Mouse (Mus musculus) layer of hippocampus, postnatal 14 days (tissue): Measurements from ENCODE around the gene Lypd6b. TPM values are rescaled to one million over a fixed set of nuclear protein-coding genes. Genes with fewer than 3 reads are reported as not detected.
A peak's percentile ranks its signal among the peaks of the same experiment; 100 is the strongest.

Source experiments
- DNase-seq, 2 experiments: peaks; one replicate each; pipeline ENCODE4 v3.0.0; 2021 to 2022; ENCODE audit warnings: low spot score in 2 of 2, mixed read lengths in 1 of 2
- total RNA-seq, 2 experiments: library from RNA; stranded (reverse); gene quantifications; 2 replicates each; pipeline ENCODE4 v1.2.3; 2021

The Lypd6b gene
- total RNA-seq, 2 experiments from 2014 or later, result 5.3 to 5.8 TPM

DNA sequence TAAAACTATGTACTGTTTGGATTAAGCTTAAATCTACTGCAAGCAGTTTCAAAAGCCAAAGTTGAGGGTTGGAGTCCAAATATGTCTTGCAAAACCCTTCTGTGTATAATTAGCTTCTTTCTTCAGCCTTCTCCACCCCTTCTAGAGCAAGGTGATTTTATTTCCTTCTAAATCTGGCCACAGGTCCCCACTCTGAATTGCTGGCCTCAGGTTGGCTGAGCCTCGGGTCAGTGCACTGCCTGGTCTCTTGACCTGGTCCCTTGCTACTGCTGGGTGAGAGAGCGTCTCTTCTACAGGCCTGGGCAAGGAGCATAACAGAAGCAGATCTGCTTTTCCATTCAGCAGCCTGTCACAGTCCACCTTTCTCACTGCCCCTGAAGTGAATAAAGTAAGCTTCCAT is 18.6 kb upstream of the Lypd6b start:
- no peak for DNase-seq

GRCm38 (mm10) chr2:49770440-49770839 is 17.0 kb upstream of the Lypd6b start:
- DNase-seq, result no peak

DNA sequence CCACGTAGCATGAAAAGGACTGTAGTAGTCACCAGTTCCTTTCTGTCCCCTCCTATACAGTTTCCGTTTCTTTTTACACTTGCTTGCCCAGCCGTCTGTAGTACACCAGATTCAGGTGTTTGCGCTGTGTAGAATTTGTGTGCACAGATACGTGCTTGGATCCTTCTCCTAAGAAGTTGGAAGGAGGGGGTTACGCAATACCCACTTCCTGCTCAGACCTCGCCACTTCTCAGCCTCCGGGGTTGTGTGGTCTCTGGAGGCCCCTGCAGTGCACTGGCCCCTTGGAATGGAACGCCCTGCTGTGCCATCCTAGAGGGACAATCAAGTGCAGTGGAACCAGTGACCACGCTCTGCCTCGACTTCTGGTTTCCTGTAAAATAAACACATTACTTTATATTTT is 16.3 kb upstream of the Lypd6b start:
- DNase-seq, result no peak

GRCm38 (mm10) chr2:49773194-49773931 is 14.1 kb upstream of the Lypd6b start:
- DNase-seq, result no peak

GRCm38 (mm10) chr2:49774180-49774579 is 13.3 kb upstream of the Lypd6b start:
- no peak for DNase-seq

DNA sequence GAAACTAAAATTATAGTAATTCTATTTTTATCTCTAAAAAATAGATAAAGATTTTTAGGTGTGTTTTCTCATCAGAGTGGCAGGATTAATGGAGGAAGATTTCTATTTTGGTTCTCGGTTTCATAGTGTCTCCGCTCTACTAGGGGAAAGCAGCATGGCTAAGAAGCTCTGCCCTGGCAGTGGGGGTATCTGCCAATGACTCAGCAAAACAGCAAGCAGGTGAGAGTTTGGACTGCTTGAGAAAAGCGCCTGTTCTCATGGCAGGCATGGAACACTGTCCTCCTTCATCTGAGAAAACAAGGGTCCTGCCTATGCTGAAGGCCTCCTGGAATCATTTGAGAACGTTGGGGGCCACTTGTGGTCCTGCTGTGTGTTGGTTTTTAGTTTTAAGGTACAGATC is 12.3 kb upstream of the Lypd6b start:
- DNase-seq, result no peak

DNA sequence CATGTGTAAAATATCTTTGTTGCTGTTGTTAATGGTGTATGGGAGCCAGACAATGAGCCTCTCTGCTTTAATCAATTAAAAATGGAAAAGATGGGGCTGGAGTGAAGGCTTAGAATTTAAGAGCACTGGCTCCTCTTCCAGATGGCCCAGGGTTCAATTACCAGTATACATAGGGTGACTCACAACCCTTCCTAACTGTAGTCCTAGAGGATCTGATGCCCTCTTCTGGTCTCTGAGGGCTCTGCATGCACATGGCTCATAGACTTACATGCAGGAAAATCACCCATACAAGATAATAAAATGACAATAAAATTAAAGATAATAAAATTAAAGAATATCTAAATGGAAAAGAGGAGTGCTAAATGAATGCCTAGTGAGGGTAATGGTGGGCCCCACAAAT is 11.8 kb upstream of the Lypd6b start:
- DNase-seq, result no peak

DNA sequence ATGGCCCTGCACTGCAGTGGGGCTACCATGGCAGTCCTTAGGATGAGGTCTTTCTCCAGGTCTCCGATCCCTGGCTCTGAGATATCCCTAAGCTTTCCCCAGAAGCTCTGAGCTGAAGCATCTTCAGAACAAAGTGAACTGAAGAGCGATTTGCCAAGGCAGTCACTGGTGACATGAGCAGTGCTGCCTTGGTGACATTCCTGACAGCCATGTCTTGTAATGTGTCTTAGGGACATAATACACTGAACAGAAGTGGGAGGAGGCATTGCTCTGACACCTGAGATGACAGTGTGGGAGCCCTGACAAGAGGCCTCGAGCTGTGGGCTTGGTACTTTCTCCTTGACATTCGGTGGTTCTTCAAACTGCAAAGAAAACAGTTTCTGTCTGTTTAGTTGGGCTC is 11.1 kb upstream of the Lypd6b start:
- no peak for DNase-seq

DNA sequence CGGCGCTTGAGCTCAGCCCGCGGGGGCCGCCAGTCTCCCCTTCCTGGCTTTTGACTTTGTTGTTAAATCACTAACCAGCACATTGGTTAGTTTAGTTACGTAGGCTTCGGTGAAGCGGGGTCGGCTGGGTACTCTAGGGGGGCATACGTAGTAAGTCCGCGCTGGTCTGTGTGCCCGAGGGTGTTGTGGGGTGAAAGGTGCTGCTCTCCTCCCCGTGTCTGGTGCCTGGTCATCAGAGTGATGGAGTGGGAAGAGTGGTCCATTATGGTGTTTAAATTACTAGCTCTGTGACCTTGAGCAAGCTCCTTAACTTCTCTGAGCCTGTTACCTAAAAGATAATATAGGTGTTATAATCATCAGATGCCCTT is 547 bp downstream of the Lypd6b start:
- DNase-seq, result no peak

- no peak for DNase-seq
Measured at GRCm38 (mm10) chr2:49788643-49789042, 1.2 kb downstream of the Lypd6b start.

DNA sequence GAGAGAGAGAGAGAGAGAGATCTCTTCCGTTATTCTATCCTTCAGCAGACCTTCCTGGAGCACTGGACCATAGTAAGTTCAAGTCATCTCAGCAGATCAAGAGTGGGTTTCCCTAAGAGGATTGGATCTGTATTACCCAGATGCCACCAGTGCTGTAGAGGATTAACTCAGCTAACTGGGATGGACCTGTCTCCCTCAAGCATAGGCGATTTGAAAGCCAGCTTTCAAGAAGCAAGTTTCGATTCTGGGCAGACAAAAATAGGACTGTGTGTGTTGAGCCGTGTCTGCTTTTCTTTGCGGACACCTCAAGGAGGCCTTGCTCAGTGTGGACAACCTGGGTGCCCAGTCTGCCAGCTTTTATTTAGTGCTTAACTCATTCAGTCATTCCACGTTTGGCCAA is 1.6 kb downstream of the Lypd6b start:
- no peak for DNase-seq

DNA sequence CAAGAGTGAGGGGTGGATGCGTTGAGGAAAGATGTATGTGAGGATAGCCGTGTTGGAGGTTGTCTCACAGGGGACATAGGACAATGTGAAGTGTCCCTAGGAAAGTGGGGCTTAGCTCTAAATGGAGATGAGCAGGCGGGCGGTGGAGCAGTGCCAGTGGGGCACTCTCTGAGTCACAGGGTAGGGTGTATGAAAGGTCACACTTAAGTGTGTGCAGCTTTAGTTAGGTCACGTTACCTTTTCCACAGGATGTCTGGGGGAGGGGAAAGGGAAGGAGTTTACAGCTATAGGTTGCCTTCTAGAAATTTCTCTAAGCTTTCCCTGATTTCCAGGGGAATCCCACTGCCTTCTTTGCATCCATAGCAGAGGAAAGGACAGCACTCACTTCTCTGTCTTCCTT is 2.0 kb downstream of the Lypd6b start:
- DNase-seq, result no peak

GRCm38 (mm10) chr2:49797444-49798143 is 10.1 kb downstream of the Lypd6b start:
- no peak for DNase-seq

- DNase-seq, result no peak
Measured at GRCm38 (mm10) chr2:49804448-49804847, 17.0 kb downstream of the Lypd6b start.

- peak; percentile 32 to 59 for DNase-seq
Measured at GRCm38 (mm10) chr2:49805736-49806371, 18.4 kb downstream of the Lypd6b start.

DNA sequence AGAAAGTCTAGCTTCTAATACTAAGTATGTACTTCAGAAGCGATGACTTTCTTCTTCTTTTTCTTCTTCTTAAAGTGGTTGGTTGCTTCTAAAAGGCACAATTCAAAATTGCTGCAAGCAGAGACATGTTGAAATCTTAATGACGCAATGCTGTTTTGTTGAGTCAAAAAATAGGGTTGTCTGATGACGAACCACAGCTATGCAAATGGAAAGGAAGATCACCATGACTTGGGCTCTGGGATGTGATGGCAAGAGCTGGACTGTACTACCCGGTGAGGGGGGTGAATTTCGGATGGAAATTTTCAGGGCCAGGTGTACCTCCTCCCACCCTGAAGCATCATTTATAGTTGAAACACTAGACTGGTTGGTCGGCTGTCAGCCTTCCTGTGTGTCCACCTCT is 22.0 kb downstream of the Lypd6b start:
- DNase-seq, result no peak

GRCm38 (mm10) chr2:49811420-49811819 is 23.9 kb downstream of the Lypd6b start:
- no peak for DNase-seq

DNA sequence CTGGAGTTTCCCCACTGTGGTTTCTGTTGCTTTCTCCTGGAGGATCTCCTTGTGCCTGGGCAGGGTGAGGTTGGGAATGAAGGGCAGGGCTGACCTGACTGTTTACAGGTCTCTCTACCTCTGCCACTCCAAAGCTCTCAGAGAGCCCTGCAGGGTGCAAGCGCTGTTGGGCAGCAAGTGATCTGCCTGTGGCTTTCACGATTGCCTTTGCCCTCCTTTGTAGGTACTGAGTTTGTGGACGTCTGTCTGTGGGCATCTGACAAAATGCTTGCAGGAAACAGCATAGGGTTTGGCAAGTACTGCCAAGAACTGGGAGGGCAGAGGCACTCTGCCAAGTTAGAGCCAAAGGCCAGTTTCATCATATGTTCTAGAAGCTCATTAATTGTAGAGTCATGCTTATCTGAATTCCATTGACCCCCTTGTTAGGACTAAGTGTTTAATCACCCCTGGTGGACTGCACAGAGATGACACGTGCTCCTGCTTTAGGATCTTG is 24.4 kb downstream of the Lypd6b start:
- DNase-seq, result no peak

DNA sequence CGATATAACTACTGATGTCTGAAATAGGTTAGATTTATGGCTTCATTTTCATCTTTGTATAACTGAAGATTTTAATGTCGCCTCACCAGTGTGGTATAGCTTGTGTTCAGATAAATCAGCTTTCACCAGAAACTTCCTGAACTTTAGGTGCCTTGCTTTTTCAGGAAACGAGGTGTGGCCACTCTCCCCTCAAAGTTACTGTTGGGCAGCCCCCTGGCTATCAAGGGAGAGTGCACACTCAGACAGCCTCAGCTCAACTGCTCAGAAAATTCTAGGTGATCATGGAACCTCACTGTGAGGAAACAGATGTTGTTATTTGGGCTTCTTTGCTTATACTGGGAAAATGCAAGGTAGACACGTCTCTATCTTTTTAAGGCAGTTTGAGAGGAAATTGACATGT is 25.7 kb downstream of the Lypd6b start:
- DNase-seq, result no peak

DNA sequence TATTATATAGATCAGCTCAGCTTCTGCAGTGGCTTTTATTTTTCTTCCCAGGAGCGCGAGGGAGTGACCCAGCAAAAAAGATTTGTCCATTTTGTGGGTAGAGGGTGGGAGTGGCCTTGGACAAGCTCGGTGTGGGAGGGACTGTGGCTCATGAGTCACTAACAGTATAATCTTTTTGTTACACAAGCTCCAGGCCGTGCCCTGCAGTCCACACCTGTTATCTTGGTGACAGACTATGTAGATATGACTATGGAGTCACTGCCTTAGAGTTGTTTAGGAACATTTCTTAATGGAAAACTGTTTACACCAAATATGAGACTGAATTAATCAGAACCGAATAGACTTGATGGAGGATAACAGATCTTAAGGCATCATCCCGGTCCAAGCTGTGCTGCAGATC is 26.5 kb downstream of the Lypd6b start:
- DNase-seq, result no peak

DNA sequence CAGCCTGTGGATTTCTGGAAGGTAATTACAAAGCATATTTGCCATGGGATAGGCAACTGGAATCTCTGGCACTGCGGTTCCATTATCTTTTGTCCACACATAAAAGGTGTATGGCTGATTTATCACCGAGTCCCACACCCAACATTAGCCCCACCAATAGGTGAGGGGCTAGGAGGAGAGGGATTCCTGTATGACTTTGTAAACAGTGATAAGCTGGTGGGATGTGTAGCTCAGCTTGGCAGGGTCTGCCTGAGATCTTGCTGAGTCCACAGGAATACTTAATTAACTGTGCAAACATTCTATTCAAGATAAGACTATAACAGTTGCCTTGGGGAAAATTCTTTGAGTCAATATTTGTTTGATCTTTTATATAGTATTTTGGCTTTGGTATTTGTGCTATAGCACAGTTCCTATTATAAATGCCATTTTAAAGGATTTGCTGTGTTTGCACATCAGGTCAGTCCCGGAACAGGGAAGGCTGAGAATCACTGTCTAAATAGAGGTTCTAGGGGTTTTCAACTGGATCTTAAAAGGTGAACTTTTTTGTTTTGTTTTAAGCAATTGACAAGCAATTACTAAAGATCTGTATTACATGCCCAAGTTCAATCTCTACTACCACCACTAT is 28.3 kb downstream of the Lypd6b start:
- no peak for DNase-seq

DNA sequence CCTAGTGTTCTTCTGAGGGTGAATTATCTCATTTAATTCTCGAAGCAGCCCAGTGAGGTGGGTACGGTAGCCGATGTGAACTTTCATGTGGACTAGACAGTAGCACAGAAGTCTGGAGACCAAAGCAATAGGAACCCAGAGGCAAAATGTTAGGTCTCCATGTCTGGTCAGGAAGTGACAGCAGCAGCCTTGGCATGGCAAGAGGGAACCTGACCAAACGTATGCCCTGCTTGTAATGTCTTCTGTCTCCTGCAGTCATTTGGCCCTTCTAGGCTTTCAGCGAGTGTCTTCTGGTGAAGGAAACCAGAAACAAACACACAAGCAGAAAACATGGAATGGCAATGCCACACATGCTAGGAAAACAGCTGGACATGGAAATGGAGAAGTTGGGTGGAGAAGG is 29.1 kb downstream of the Lypd6b start:
- DNase-seq, result no peak
